Mouse (Mus musculus) spleen, postnatal 10 days (tissue): ENCODE data around the gene Rpl29.

Source experiments
- DNase-seq, 2 experiments: peaks; one replicate each; pipeline ENCODE4 v3.0.0; 2021 to 2022; ENCODE audit warnings: low spot score in 2 of 2

Rpl29 gene

GRCm38 (mm10) chr9:106417841-106418625 is 11.2 kb upstream of the Rpl29 start:
- peak in 1 of 2 experiments; percentile 52 for DNase-seq

GRCm38 (mm10) chr9:106420608-106421007 is 8.6 kb upstream of the Rpl29 start:
- DNase-seq, result no peak

- no peak for DNase-seq
Observed at GRCm38 (mm10) chr9:106421033-106421864, 8.0 kb upstream of the Rpl29 start.

- DNase-seq, result peak; percentile 69 to 85
Observed at GRCm38 (mm10) chr9:106421865-106422160, 7.4 kb upstream of the Rpl29 start.

- DNase-seq, result no peak
Observed at GRCm38 (mm10) chr9:106428719-106429220, 484 bp upstream of the Rpl29 start.

GRCm38 (mm10) chr9:106430015-106430264 is 686 bp downstream of the Rpl29 start:
- no peak for DNase-seq

GRCm38 (mm10) chr9:106433389-106433788 is 4.1 kb downstream of the Rpl29 start:
- DNase-seq, result no peak

GRCm38 (mm10) chr9:106436566-106436965 is 7.3 kb downstream of the Rpl29 start:
- no peak for DNase-seq

- no peak for DNase-seq
Observed at GRCm38 (mm10) chr9:106442680-106443079, 13.4 kb downstream of the Rpl29 start.

- no peak for DNase-seq
Observed at GRCm38 (mm10) chr9:106444836-106445235, 15.6 kb downstream of the Rpl29 start.

- peak; percentile 65 to 80 for DNase-seq
Observed at GRCm38 (mm10) chr9:106447348-106447747, 18.1 kb downstream of the Rpl29 start, which contains the start of the genes Abhd14b and Abhd14a. Gene Abhd14b, plus strand, starts transcription at chr9:106447459. Gene Abhd14a, minus strand, starts transcription at chr9:106447678.

- no peak for DNase-seq
Observed at GRCm38 (mm10) chr9:106447951-106448350, 18.7 kb downstream of the Rpl29 start.

- peak in 1 of 2 experiments; percentile 72 for DNase-seq
Observed at GRCm38 (mm10) chr9:106448498-106449031, 19.3 kb downstream of the Rpl29 start.

- DNase-seq, result no peak
Observed at GRCm38 (mm10) chr9:106449947-106450346, 20.7 kb downstream of the Rpl29 start.

GRCm38 (mm10) chr9:106450661-106451060 is 21.4 kb downstream of the Rpl29 start:
- DNase-seq, result no peak

GRCm38 (mm10) chr9:106451298-106451697 is 22.0 kb downstream of the Rpl29 start:
- no peak for DNase-seq

- no peak for DNase-seq
Observed at GRCm38 (mm10) chr9:106451899-106452298, 22.6 kb downstream of the Rpl29 start.

GRCm38 (mm10) chr9:106452351-106452750 is 23.1 kb downstream of the Rpl29 start:
- no peak for DNase-seq

- no peak for DNase-seq
Observed at GRCm38 (mm10) chr9:106452821-106453220, 23.6 kb downstream of the Rpl29 start.

GRCm38 (mm10) chr9:106453271-106454070 is 24.2 kb downstream of the Rpl29 start, which contains the start of gene Pcbp4:
Gene Pcbp4, plus strand, starts transcription at chr9:106453291.
- peak; percentile 37 to 40 for DNase-seq

- no peak for DNase-seq
Observed at GRCm38 (mm10) chr9:106454071-106454761, 25.0 kb downstream of the Rpl29 start.
